Mouse (Mus musculus) hindbrain, embryonic 11.5 days (tissue): ENCODE measurements around the gene Ptrh1. TPM values are rescaled to one million over a fixed set of nuclear protein-coding genes. Genes with fewer than 3 reads are reported as not detected.

Experiments
- ATAC-seq: fragments of 200-750 bp; cut with Nextera tagmentation; 2 replicates; pipeline ENCODE4 v1.8.0; 2017; ENCODE audit warnings: mild to moderate bottlenecking, moderate TSS enrichment, moderate library complexity; ENCODE audit not compliant: low FRiP score
- DNase-seq: peaks from one replicate; pipeline ENCODE4 v3.0.0-alpha.2; 2015; ENCODE audit warnings: low spot score
- H3K27ac ChIP-seq: fragments of 300-500 bp; sonication (generic); 2 replicates; pipeline ENCODE4 v1.5.1; 2014; ENCODE audit warnings: mild to moderate bottlenecking, low read depth, low read length
- H3K27me3 ChIP-seq: fragments of 300-500 bp; sonication (generic); 2 replicates; pipeline ENCODE4 v1.6.1; 2014; ENCODE audit warnings: mild to moderate bottlenecking, low read length, moderate library complexity, mixed read lengths; ENCODE audit not compliant: control insufficient read depth, insufficient read depth
- H3K36me3 ChIP-seq: fragments of 300-500 bp; sonication (generic); 2 replicates; pipeline ENCODE4 v1.6.1; 2014; ENCODE audit warnings: mild to moderate bottlenecking, low read length, moderate library complexity, mixed read lengths; ENCODE audit not compliant: control insufficient read depth, insufficient read depth
- H3K4me1 ChIP-seq: fragments of 300-500 bp; sonication (generic); replicated peaks from 2 replicates; pipeline ENCODE4 v1.6.1; 2014; ENCODE audit warnings: low read length, mixed read lengths; ENCODE audit not compliant: control insufficient read depth, insufficient read depth
- H3K4me2 ChIP-seq: fragments of 300-500 bp; sonication (generic); replicated peaks from 2 replicates; pipeline ENCODE4 v1.6.1; 2014; ENCODE audit warnings: mild to moderate bottlenecking, low read depth, low read length
- H3K4me3 ChIP-seq: fragments of 300-500 bp; sonication (generic); 2 replicates; pipeline ENCODE4 v1.5.1; 2014; ENCODE audit warnings: low read depth, low read length
- H3K9ac ChIP-seq: fragments of 300-500 bp; sonication (generic); 2 replicates; pipeline ENCODE4 v1.6.1; 2014; ENCODE audit warnings: low read depth, low read length
- H3K9me3 ChIP-seq: fragments of 300-500 bp; sonication (generic); 2 replicates; pipeline ENCODE4 v1.6.1; 2016; ENCODE audit warnings: low read length; ENCODE audit not compliant: control insufficient read depth
- WGBS: fragments of 180-500 bp; shearing (Covaris S2); extraction: QIAGEN DNeasy Blood & Tissue Kit; methylation state at CpG from one replicate; pipeline ENCODE4 v1.1.7; 2014; 5-methylcytosine and 5-hydroxymethylcytosine counted together
- polyA plus RNA-seq: library from polyadenylated mRNA; unstranded; fragments of >200 nt; fragmentation: Nextera tagmentation; extraction: Ambion mirVana; gene quantifications from 2 replicates; pipeline ENCODE4 v1.2.1, GENCODE M21; 2014

Gene Ptrh1
- polyA plus RNA-seq, 1 experiment from 2014 or later = 4.2 TPM

GRCm38 (mm10) chr2:32776192-32776591 is 606 bp downstream of the Ptrh1 start:
- peak overlapping the region; percentile 49 for H3K9ac ChIP-seq
- ATAC-seq (no peak), DNase-seq (no peak)
- no peaks in the 10 kb centered on the region for H3K9me3 ChIP-seq
- peak overlapping the region; percentile 79 for H3K4me2 ChIP-seq
- no peak overlapping the region for H3K27ac ChIP-seq
- H3K4me3 ChIP-seq = peak overlapping the region; percentile 53
- no peaks in the 10 kb centered on the region for H3K36me3 ChIP-seq
- H3K4me1 ChIP-seq = 0 out of 2 replicates have a peak, but pooled peaks cover 5% of the 10 kb centered on the region
- H3K27me3 ChIP-seq = no peaks in the 10 kb centered on the region
- WGBS = 22% methylated on average over 22 of the region's 22 CpGs

- no peak overlapping the region for H3K27ac ChIP-seq
- H3K9ac ChIP-seq = no peak overlapping the region
- no peaks in the 10 kb centered on the region for H3K36me3 ChIP-seq
- ATAC-seq (no peak), DNase-seq (no peak)
- WGBS = 91% methylated on average over 6 of the region's 6 CpGs
- no peak overlapping the region for H3K4me2 ChIP-seq
- H3K9me3 ChIP-seq = no peaks in the 10 kb centered on the region
- H3K27me3 ChIP-seq = no peaks in the 10 kb centered on the region
- H3K4me3 ChIP-seq = no peak overlapping the region
- H3K4me1 ChIP-seq = 0 out of 2 replicates have a peak, but pooled peaks cover 5% of the 10 kb centered on the region
Measured at GRCm38 (mm10) chr2:32778081-32778480, 2.5 kb downstream of the Ptrh1 start.

GRCm38 (mm10) chr2:32779131-32779530 is 3.5 kb downstream of the Ptrh1 start:
- H3K4me3 ChIP-seq = no peak overlapping the region
- DNase-seq (peak; percentile 73), ATAC-seq (no peak)
- no peak overlapping the region for H3K9ac ChIP-seq
- no peaks in the 10 kb centered on the region for H3K36me3 ChIP-seq
- H3K9me3 ChIP-seq = no peaks in the 10 kb centered on the region
- 21% methylated on average over 8 of the region's 8 CpGs for WGBS
- no peak overlapping the region for H3K27ac ChIP-seq
- H3K27me3 ChIP-seq = no peaks in the 10 kb centered on the region
- 0 out of 2 replicates have a peak, but pooled peaks cover 5% of the 10 kb centered on the region for H3K4me1 ChIP-seq
- no peak overlapping the region; the same call in 1 of the 2 replicates for H3K4me2 ChIP-seq

- H3K27ac ChIP-seq = no peak overlapping the region
- H3K27me3 ChIP-seq = no peaks in the 10 kb centered on the region
- 87% methylated on average over 6 of the region's 6 CpGs for WGBS
- H3K4me1 ChIP-seq = 0 out of 2 replicates have a peak, but pooled peaks cover 5% of the 10 kb centered on the region
- no peaks in the 10 kb centered on the region for H3K9me3 ChIP-seq
- ATAC-seq = no peak
- H3K4me2 ChIP-seq = no peak overlapping the region
- no peak overlapping the region for H3K9ac ChIP-seq
- DNase-seq = no peak
- no peak overlapping the region for H3K4me3 ChIP-seq
- H3K36me3 ChIP-seq = no peaks in the 10 kb centered on the region
Measured at GRCm38 (mm10) chr2:32779714-32780113, 4.1 kb downstream of the Ptrh1 start.

- Histone ChIP-seq H3K27ac (no peak overlapping the region), H3K27me3 (no peaks in the 10 kb centered on the region), H3K9me3 (no peaks in the 10 kb centered on the region), H3K9ac (no peak overlapping the region), H3K4me1 (no peaks in the 10 kb centered on the region), H3K4me2 (no peak overlapping the region), H3K4me3 (no peak overlapping the region), H3K36me3 (no peaks in the 10 kb centered on the region)
- DNase-seq (no peak), ATAC-seq (no peak)
- WGBS = 76% methylated on average over 6 of the region's 6 CpGs
Measured at GRCm38 (mm10) chr2:32781710-32782109, 6.1 kb downstream of the Ptrh1 start.

GRCm38 (mm10) chr2:32784048-32784681 is 8.6 kb downstream of the Ptrh1 start, which contains the start of gene Cfap157:
TSS of gene Cfap157 (minus strand) at chr2:32784428.
- WGBS = 65% methylated on average over 4 of the region's 4 CpGs
- no peak within 1 kb of the TSS for H3K27ac ChIP-seq

GRCm38 (mm10) chr2:32787176-32787575 is 11.6 kb downstream of the Ptrh1 start:
- Histone ChIP-seq H3K9ac (no peak overlapping the region), H3K36me3 (no peaks in the 10 kb centered on the region), H3K27me3 (no peaks in the 10 kb centered on the region), H3K9me3 (no peaks in the 10 kb centered on the region), H3K4me1 (no peaks in the 10 kb centered on the region), H3K4me2 (no peak overlapping the region), H3K27ac (no peak overlapping the region), H3K4me3 (no peak overlapping the region)
- DNase-seq (peak; percentile 41), ATAC-seq (no peak)
- WGBS = 64% methylated on average over 6 of the region's 6 CpGs

More at GRCm38 (mm10) chr2:32784048-32784681, 8.6 kb downstream of the Ptrh1 start, which contains the start of gene Cfap157:
- no peak for DNase-seq
- Histone ChIP-seq H3K9me3 (no peaks in the 10 kb centered on the region), H3K4me2 (no peak within 1 kb of the TSS), H3K36me3 (no peaks in the 10 kb centered on the region), H3K4me3 (no peak within 1 kb of the TSS), H3K4me1 (no peaks in the 10 kb centered on the region), H3K9ac (no peak within 1 kb of the TSS), H3K27me3 (no peaks in the 10 kb centered on the region)
- ATAC-seq = no peak

- Histone ChIP-seq H3K9me3 (no peaks in the 10 kb centered on the region), H3K27me3 (no peaks in the 10 kb centered on the region), H3K4me1 (no peaks in the 10 kb centered on the region), H3K36me3 (no peaks in the 10 kb centered on the region), H3K4me2 (no peak overlapping the region), H3K9ac (no peak overlapping the region), H3K27ac (no peak overlapping the region), H3K4me3 (no peak overlapping the region)
- WGBS = 65% methylated on average over 2 of the region's 2 CpGs
- no peak for DNase-seq
- no peak for ATAC-seq
Measured at GRCm38 (mm10) chr2:32788581-32788980, 13.0 kb downstream of the Ptrh1 start.

GRCm38 (mm10) chr2:32791297-32791696 is 15.7 kb downstream of the Ptrh1 start:
- WGBS = 89% methylated on average over 6 of the region's 6 CpGs
- no peaks in the 10 kb centered on the region for H3K27me3 ChIP-seq

More at GRCm38 (mm10) chr2:32791297-32791696, 15.7 kb downstream of the Ptrh1 start:
- Histone ChIP-seq H3K9ac (no peak overlapping the region), H3K27ac (no peak overlapping the region), H3K9me3 (no peaks in the 10 kb centered on the region), H3K4me2 (no peak overlapping the region), H3K4me1 (no peaks in the 10 kb centered on the region), H3K4me3 (no peak overlapping the region), H3K36me3 (no peaks in the 10 kb centered on the region)
- no peak for ATAC-seq
- no peak for DNase-seq
